Mouse (Mus musculus) lung, postnatal 0 days (tissue): ENCODE measurements at regions not wholly inside any gene's neighbourhood (a gene's known extent, or its start where the extent isn't known, plus 50 kb on each side); places are given as distances from the start of the nearest gene placed in this dataset.

Experiments used
- ATAC-seq: fragments of 200-750 bp; cut with Nextera tagmentation; 2 replicates; pipeline ENCODE4 v1.8.0; 2017; ENCODE audit warnings: moderate library complexity
- DNase-seq: peaks from one replicate; pipeline ENCODE4 v3.0.0-alpha.2; 2016; ENCODE audit warnings: low spot score
- H3K27ac ChIP-seq: fragments of 300-500 bp; sonication (generic); 2 replicates; pipeline ENCODE4 v1.5.1; 2014; ENCODE audit warnings: antibody characterized with exemption, mild to moderate bottlenecking, low read length, mixed read lengths
- H3K27me3 ChIP-seq: fragments of 300-500 bp; sonication (generic); replicated peaks from 2 replicates; pipeline ENCODE4 v1.6.1; 2014; ENCODE audit warnings: low read length, mixed read lengths; ENCODE audit not compliant: insufficient read depth
- H3K36me3 ChIP-seq: fragments of 300-500 bp; sonication (generic); 2 replicates; pipeline ENCODE4 v1.6.1; 2014; ENCODE audit warnings: low read length, mixed read lengths; ENCODE audit not compliant: insufficient read depth
- H3K4me1 ChIP-seq: fragments of 300-500 bp; sonication (generic); 2 replicates; pipeline ENCODE4 v1.6.1; 2014; ENCODE audit warnings: antibody characterized with exemption, low read depth, low read length, mixed read lengths; ENCODE audit not compliant: insufficient read depth
- H3K4me2 ChIP-seq: fragments of 300-500 bp; sonication (generic); replicated peaks from 2 replicates; pipeline ENCODE4 v1.6.1; 2014; ENCODE audit warnings: low read depth, mild to moderate bottlenecking, low read length, moderate library complexity, mixed read lengths
- H3K4me3 ChIP-seq: fragments of 300-500 bp; sonication (generic); 2 replicates; pipeline ENCODE4 v1.5.1; 2014; ENCODE audit warnings: low read depth, low read length
- H3K9ac ChIP-seq: fragments of 300-500 bp; sonication (generic); replicated peaks from 2 replicates; pipeline ENCODE4 v1.6.1; 2014; ENCODE audit warnings: low read depth, mild to moderate bottlenecking
- H3K9me3 ChIP-seq: fragments of 300-500 bp; sonication (generic); 2 replicates; pipeline ENCODE4 v1.6.1; 2016; ENCODE audit warnings: low read length, mixed read lengths
- CTCF ChIP-seq: IDR thresholded peaks from 2 replicates; pipeline ENCODE4 v1.5.1; 2016; ENCODE audit warnings: antibody characterized with exemption, mild to moderate bottlenecking
- EP300 ChIP-seq: IDR thresholded peaks from 2 replicates; pipeline ENCODE4 v1.6.1; 2016; ENCODE audit warnings: antibody characterized with exemption, mild to moderate bottlenecking, control low read depth
- WGBS: fragments of 180-500 bp; shearing (Covaris S2); extraction: QIAGEN DNeasy Blood & Tissue Kit; methylation state at CpG from one replicate; pipeline ENCODE4 v1.1.7; 2014; 5-methylcytosine and 5-hydroxymethylcytosine counted together

DNA sequence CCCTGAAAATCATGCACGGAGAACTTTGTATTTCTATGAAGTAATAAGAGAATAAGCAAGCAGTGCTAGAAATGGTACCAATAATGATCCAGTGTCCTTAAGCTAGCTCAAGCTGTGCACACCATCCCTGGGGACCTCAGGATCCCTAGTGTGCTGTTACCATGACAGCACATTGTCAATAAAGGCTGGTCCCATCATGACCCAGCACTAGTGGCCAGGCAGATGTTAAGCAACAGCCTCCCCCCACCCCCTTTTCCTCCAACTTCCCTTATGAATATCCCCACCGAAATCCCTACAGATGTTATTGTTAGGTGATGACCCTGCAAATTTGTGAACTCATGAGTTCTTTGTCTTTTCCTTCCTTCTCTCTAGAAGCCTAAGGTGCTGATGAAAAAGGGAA, 160.9 kb upstream of the Ednrb start:
- no peak overlapping the region for H3K4me2 ChIP-seq
- no peak for TF ChIP-seq EP300
- no peaks in the 10 kb centered on the region for H3K4me1 ChIP-seq
- H3K4me3 ChIP-seq = no peak overlapping the region
- no peak overlapping the region for H3K27ac ChIP-seq
- 77% methylated on average over 2 of the region's 2 CpGs for whole genome bisulfite sequencing
- H3K9me3 ChIP-seq = no peaks in the 10 kb centered on the region
- ATAC-seq (no peak), DNase-seq (no peak)
- no peaks in the 10 kb centered on the region for H3K27me3 ChIP-seq
- no peaks in the 10 kb centered on the region for H3K36me3 ChIP-seq
- no peak overlapping the region for H3K9ac ChIP-seq

DNA sequence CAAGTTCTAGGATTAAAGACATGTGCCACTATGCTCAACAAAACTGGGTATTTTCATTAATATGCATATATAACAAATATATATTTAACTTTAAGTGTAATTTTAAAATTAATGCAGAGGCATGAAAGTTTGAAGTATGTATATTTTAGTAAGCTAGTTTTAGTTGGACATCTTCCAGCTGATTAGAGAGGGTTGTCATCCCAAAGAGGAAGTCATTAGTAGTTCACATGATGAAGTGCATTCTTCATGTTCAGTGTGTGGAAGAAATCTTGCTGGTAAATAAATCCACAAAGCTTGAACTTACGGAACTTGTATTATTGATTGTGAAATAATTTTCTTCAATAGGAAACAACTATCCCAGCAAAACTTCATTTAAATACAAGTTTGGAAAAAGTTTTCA, 158.2 kb upstream of the Ednrb start:
- Histone ChIP-seq H3K9me3 (no peaks in the 10 kb centered on the region), H3K4me2 (no peak overlapping the region), H3K4me1 (no peaks in the 10 kb centered on the region), H3K27me3 (no peaks in the 10 kb centered on the region), H3K36me3 (no peaks in the 10 kb centered on the region), H3K9ac (no peak overlapping the region), H3K27ac (no peak overlapping the region), H3K4me3 (no peak overlapping the region)
- no peak for TF ChIP-seq CTCF
- no peak for TF ChIP-seq EP300
- WGBS = 40% methylated on average over 1 of the region's 1 CpGs
- ATAC-seq (no peak), DNase-seq (no peak)

DNA sequence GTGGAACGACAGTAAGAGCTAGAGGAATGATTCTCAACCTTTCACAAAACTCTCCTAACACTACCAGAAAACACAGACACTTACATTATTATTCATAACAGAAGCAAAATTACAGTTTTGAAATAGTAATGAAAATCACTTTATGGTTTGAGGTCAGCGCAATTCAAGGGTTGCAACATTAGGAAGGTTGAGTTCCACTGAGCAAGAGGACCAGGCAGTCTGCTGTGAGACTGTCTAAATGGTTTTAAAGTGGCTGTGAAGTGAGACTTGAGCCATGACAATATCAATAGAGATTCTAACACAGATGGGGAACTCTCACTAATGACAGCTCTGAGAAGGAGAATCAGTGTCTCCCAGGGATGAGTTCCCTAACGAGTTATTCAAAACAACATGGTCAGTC, 146.2 kb upstream of the Ednrb start:
- H3K27ac ChIP-seq = no peak overlapping the region
- H3K27me3 ChIP-seq = no peaks in the 10 kb centered on the region
- no peaks in the 10 kb centered on the region for H3K36me3 ChIP-seq
- ATAC-seq = no peak
- no peak overlapping the region for H3K4me2 ChIP-seq
- H3K9ac ChIP-seq = no peak overlapping the region
- TF ChIP-seq EP300 (no peak), CTCF (no peak)
- no peak overlapping the region for H3K4me3 ChIP-seq
- no peaks in the 10 kb centered on the region for H3K9me3 ChIP-seq
- 74% methylated on average over 3 of the region's 3 CpGs for WGBS
- no peaks in the 10 kb centered on the region for H3K4me1 ChIP-seq
- no peak for DNase-seq

DNA sequence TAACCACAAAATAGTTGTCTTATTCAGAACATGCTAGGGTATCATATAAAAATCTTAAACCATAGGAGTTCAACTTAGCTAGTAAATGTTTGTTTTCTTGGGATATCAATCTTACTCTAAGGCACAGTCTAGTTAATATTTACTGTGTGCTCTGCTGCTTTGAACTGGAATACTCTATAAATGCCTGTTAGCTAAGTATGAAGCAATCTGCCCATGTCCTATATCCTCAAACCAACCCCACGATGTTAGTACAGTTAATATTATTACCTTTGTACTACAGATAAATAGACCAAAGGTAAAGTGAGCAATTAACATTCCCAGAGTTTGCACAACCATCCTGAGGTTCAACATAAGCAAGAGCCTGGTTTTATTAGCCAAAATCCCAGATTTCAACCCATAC, 145.7 kb upstream of the Ednrb start:
- H3K27me3 ChIP-seq = no peaks in the 10 kb centered on the region
- H3K9ac ChIP-seq = no peak overlapping the region
- no peak for DNase-seq
- no peak for ATAC-seq
- H3K36me3 ChIP-seq = no peaks in the 10 kb centered on the region
- no peaks in the 10 kb centered on the region for H3K4me1 ChIP-seq
- H3K4me3 ChIP-seq = no peak overlapping the region
- no peaks in the 10 kb centered on the region for H3K9me3 ChIP-seq
- 72% methylated on average over 1 of the region's 1 CpGs for whole genome bisulfite sequencing
- H3K27ac ChIP-seq = no peak overlapping the region
- H3K4me2 ChIP-seq = no peak overlapping the region
- TF ChIP-seq EP300 = no peak
- no peak for TF ChIP-seq CTCF

DNA sequence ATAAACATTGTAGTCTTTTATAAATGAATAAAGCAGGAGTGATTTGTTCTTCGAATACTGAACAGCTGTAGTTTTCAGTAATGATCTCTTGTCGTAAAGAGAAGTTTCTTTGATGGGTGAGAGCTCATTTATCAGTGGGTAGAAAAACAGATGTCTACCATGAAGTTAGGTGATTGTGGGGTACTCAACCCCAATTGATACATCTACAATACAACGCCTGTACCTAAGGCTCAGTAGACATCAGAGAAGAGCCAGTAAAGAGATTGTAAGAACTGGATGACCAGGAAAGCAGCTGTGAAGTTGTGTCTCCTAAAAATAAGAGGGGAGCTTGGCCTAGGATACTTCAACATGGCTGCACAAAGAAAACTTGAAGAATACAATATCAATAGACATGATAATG, 143.1 kb upstream of the Ednrb start:
- Histone ChIP-seq H3K9ac (no peak overlapping the region), H3K27ac (no peak overlapping the region), H3K4me1 (no peaks in the 10 kb centered on the region), H3K4me2 (no peak overlapping the region), H3K9me3 (no peaks in the 10 kb centered on the region), H3K4me3 (no peak overlapping the region), H3K36me3 (no peaks in the 10 kb centered on the region), H3K27me3 (no peaks in the 10 kb centered on the region)
- ATAC-seq (no peak), DNase-seq (no peak)
- TF ChIP-seq EP300 = no peak
- TF ChIP-seq CTCF = no peak
- WGBS = 83% methylated on average over 3 of the region's 3 CpGs

DNA sequence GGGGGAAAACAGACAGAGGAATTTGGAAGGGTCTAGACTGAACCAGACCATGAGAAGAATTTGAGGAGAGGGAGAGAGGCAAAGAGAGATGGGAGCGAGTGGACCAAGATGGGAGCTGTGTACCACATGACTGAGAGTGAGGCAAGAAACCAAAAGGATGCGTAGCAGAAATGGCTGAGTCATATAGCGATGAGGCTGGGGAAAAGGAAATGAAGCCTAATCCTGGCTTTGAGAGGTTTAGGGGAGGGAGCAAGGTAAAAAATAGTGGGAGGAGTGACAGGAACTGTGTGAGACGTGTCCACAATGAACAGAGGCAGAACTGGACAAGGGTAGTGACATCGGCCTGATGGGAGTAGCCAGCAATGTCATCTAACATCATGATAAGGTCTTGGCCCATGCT, 140.1 kb upstream of the Ednrb start:
- DNase-seq = no peak
- H3K27me3 ChIP-seq = no peaks in the 10 kb centered on the region

DNA sequence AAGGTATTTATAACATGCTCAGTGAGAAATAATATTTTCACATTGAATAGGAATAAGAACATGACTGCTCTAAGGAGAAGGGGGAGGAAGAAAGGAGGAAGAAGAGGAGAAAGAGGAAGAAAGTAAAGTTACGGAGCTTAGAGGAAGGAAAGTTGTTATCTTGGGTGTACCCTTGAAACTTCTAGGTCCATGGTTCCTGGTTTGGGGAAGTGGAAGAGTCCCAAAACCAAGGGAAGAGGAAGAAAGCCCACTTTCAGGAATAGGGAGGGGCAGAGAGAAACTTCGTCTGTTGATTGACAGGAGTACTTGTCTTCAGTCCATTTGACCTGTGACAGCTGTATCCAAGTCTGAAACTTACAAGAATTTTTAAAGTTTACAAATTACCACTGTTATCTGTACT, 134.6 kb upstream of the Ednrb start:
- H3K27ac ChIP-seq = no peak overlapping the region
- TF ChIP-seq EP300 (no peak), CTCF (no peak)
- WGBS = 74% methylated on average over 2 of the region's 2 CpGs
- no peak overlapping the region for H3K4me2 ChIP-seq
- no peaks in the 10 kb centered on the region for H3K4me1 ChIP-seq
- H3K9ac ChIP-seq = no peak overlapping the region
- ATAC-seq (no peak), DNase-seq (no peak)
- H3K27me3 ChIP-seq = no peaks in the 10 kb centered on the region
- no peaks in the 10 kb centered on the region for H3K36me3 ChIP-seq
- no peaks in the 10 kb centered on the region for H3K9me3 ChIP-seq
- no peak overlapping the region for H3K4me3 ChIP-seq

More for the DNA sequence above, 140.1 kb upstream of the Ednrb start:
- TF ChIP-seq CTCF = no peak
- TF ChIP-seq EP300 = no peak
- Histone ChIP-seq H3K36me3 (no peaks in the 10 kb centered on the region), H3K4me2 (no peak overlapping the region), H3K4me1 (no peaks in the 10 kb centered on the region), H3K4me3 (no peak overlapping the region), H3K9me3 (no peaks in the 10 kb centered on the region), H3K27ac (no peak overlapping the region), H3K9ac (no peak overlapping the region)
- 86% methylated on average over 5 of the region's 5 CpGs for WGBS
- no peak for ATAC-seq
